Mouse (Mus musculus) heart, postnatal 36 days (tissue): ENCODE results near the gene Efcab1. TPM values are rescaled to one million over a fixed set of nuclear protein-coding genes. Genes with fewer than 3 reads are reported as not detected.

ENCODE experiments used
- DNase-seq, 2 experiments: peaks; one replicate each; pipeline ENCODE4 v3.0.0; 2021 to 2022
- intact Hi-C: fragments of 180-260 bp; cut with DNase I; formaldehyde crosslinking; loops from one replicate; pipeline ENCODE4 v1.15.1; 2025
- total RNA-seq, 2 experiments: library from RNA; stranded (reverse); gene quantifications; 2 replicates each; pipeline ENCODE4 v1.2.3; 2021

The Efcab1 gene
- total RNA-seq, 2 experiments from 2014 or later = not detected

- DNase-seq = peak in 1 of 2 experiments; percentile 6
- intact Hi-C loops = loop anchor here (10.0 kb wide), 1 partner anchor 302 kb away; no protein-coding TSS in a partner anchor
Observed at GRCm38 (mm10) chr16:14992461-14993107, 86.2 kb downstream of the Efcab1 start.

GRCm38 (mm10) chr16:15014724-15015123 is 108.3 kb downstream of the Efcab1 start:
- intact Hi-C loops = no loop called here
- DNase-seq = no peak
